11 mouse cellular contexts compared by ENCODE assay signal in the genomic region with DNA sequence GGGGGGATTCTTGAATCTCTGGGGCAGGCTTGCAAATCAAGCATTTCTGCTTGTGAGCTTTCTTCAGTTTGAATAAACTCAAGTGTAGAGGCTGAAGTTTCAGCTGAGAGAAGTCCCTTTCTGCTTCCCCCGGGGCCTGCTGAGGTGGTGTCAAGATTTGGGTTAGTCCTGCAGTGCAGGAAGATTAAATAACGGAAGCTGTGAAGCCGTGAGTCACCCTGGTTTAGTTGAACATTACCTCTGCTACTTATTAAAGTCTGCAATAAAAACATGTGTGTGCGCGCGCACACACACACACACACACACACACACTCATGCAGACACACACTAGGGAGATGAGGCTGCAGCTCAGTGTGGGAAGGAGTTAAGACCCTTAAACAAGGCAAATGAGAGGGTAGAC.
"Had no signal": no experiment of that assay in that cellular context is flagged by ENCODE, and none has a peak within 500 bp of the region (broad histone marks: within the 10 kb centered on the region; RNA-seq: fewer than 3 reads in every experiment).

No protein-coding gene starts in this region.

- DNase-seq: liver, postnatal 0 days; lung, adult 2 months; lung, postnatal 14 days; lung, postnatal 36 days; right cerebral cortex, adult 18-20 months; right cerebral cortex, postnatal 25 days; right cerebral cortex, postnatal 4 days; spleen, adult 18-20 months; thymus, adult 18-20 months; thymus, postnatal 14 days; thymus, postnatal 36 days had no signal
